Mouse (Mus musculus): ENCODE results near the gene Golph3l.
A peak's percentile ranks its signal among the peaks of the same experiment; 100 is the strongest.
"Not testable (repeated sequence)": the region's sequence is repeated elsewhere in the genome, so short reads cannot be mapped to it uniquely, and the experiment has no call there.

The Golph3l gene

GRCm38 (mm10) chr3:95588604-95589086 lies at the start of gene Golph3l:
Gene Golph3l (plus strand): TSS chr3:95588934.
- peak; percentile 96 to 98 for DNase-seq (ENCODE audit: inconsistent age in 2 of 2, low spot score in 1 of 2)

GRCm38 (mm10) chr3:95538936-95539335 lies 49.8 kb upstream of the Golph3l start:
- DNase-seq (ENCODE audit: inconsistent age in 2 of 2, low spot score in 1 of 2), result no peak

GRCm38 (mm10) chr3:95539837-95540236 lies 48.9 kb upstream of the Golph3l start:
- no peak for DNase-seq (ENCODE audit: inconsistent age in 2 of 2, low spot score in 1 of 2)

GRCm38 (mm10) chr3:95541186-95541585 lies 47.5 kb upstream of the Golph3l start:
- not testable (repeated sequence) for DNase-seq (ENCODE audit: inconsistent age in 2 of 2, low spot score in 1 of 2)

- no peak for DNase-seq (ENCODE audit: inconsistent age in 2 of 2, low spot score in 1 of 2)
Measured at GRCm38 (mm10) chr3:95542171-95542570, 46.6 kb upstream of the Golph3l start.

- no peak for DNase-seq (ENCODE audit: inconsistent age in 2 of 2, low spot score in 1 of 2)
Measured at GRCm38 (mm10) chr3:95542981-95543380, 45.8 kb upstream of the Golph3l start.

- DNase-seq (ENCODE audit: inconsistent age in 2 of 2, low spot score in 1 of 2), result no peak
Measured at GRCm38 (mm10) chr3:95550176-95550575, 38.6 kb upstream of the Golph3l start.

- peak; percentile 36 to 85 for DNase-seq (ENCODE audit: inconsistent age in 2 of 2, low spot score in 1 of 2)
Measured at GRCm38 (mm10) chr3:95553986-95554385, 34.7 kb upstream of the Golph3l start.

- DNase-seq (ENCODE audit: inconsistent age in 2 of 2, low spot score in 1 of 2), result no peak
Measured at GRCm38 (mm10) chr3:95559437-95559836, 29.3 kb upstream of the Golph3l start, which contains the start of gene Hormad1. Gene Hormad1 (plus strand): TSS chr3:95559677.

- DNase-seq (ENCODE audit: inconsistent age in 2 of 2, low spot score in 1 of 2), result no peak
Measured at GRCm38 (mm10) chr3:95560738-95561137, 28.0 kb upstream of the Golph3l start.

GRCm38 (mm10) chr3:95561826-95562225 lies 26.9 kb upstream of the Golph3l start:
- DNase-seq (ENCODE audit: inconsistent age in 2 of 2, low spot score in 1 of 2), result no peak

- no peak for DNase-seq (ENCODE audit: inconsistent age in 2 of 2, low spot score in 1 of 2)
Measured at GRCm38 (mm10) chr3:95569585-95569984, 19.1 kb upstream of the Golph3l start.

GRCm38 (mm10) chr3:95587754-95588603 lies 755 bp upstream of the Golph3l start:
- DNase-seq (ENCODE audit: inconsistent age in 2 of 2, low spot score in 1 of 2), result no peak

- no peak for DNase-seq (ENCODE audit: inconsistent age in 2 of 2, low spot score in 1 of 2)
Measured at GRCm38 (mm10) chr3:95598734-95599133, 10.0 kb downstream of the Golph3l start.

- no peak for DNase-seq (ENCODE audit: inconsistent age in 2 of 2, low spot score in 1 of 2)
Measured at GRCm38 (mm10) chr3:95601287-95601686, 12.6 kb downstream of the Golph3l start.

- peak; percentile 22 to 51 for DNase-seq (ENCODE audit: inconsistent age in 2 of 2, low spot score in 1 of 2)
Measured at GRCm38 (mm10) chr3:95606096-95606495, 17.4 kb downstream of the Golph3l start.

- DNase-seq (ENCODE audit: inconsistent age in 2 of 2, low spot score in 1 of 2), result no peak
Measured at GRCm38 (mm10) chr3:95609195-95609594, 20.5 kb downstream of the Golph3l start.

- DNase-seq (ENCODE audit: inconsistent age in 2 of 2, low spot score in 1 of 2), result no peak
Measured at GRCm38 (mm10) chr3:95613996-95614395, 25.3 kb downstream of the Golph3l start.

- no peak for DNase-seq (ENCODE audit: inconsistent age in 2 of 2, low spot score in 1 of 2)
Measured at GRCm38 (mm10) chr3:95618511-95618910, 29.8 kb downstream of the Golph3l start.

GRCm38 (mm10) chr3:95621241-95621640 lies 32.5 kb downstream of the Golph3l start:
- DNase-seq (ENCODE audit: inconsistent age in 2 of 2, low spot score in 1 of 2), result peak in 1 of 2 experiments; percentile 32

GRCm38 (mm10) chr3:95622421-95622820 lies 33.7 kb downstream of the Golph3l start:
- DNase-seq (ENCODE audit: inconsistent age in 2 of 2, low spot score in 1 of 2), result peak in 1 of 2 experiments; percentile 39

- DNase-seq (ENCODE audit: inconsistent age in 2 of 2, low spot score in 1 of 2), result peak in 1 of 2 experiments; percentile 32
Measured at GRCm38 (mm10) chr3:95623551-95623950, 34.8 kb downstream of the Golph3l start.
